In the genomic region with DNA sequence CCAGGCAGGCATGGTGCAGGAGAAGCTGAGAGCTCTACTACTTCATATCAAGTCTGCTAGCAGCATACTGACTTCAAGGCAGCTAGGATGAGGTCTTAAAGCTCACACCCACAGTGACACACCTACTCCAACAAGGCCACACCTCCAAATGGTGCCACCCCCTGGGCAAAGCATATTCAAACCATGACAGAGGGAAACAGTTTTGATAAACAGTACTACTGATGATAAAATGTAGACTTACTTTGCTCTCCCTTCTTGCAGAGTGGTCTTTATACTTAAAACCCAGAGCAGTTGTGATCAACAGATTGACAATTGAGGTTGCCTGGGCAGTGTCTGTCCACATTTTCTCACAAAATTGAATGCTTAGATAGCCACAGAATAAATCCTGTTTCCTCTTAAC, we compare ENCODE assay signal across 8 mouse cellular contexts. TPM values are rescaled to one million over a fixed set of nuclear protein-coding genes. Genes with fewer than 3 reads are reported as not detected.
DNase-seq lines count a peak whose midpoint lies in the region; ATAC-seq lines count a peak whose summit lies in the region.

No protein-coding gene starts in this region.

- H3K27ac ChIP-seq in kidney, embryonic 14.5 days (ENCODE audit: low read depth, low read length): peak overlapping the region; percentile 74
- peak overlapping the region; percentile 52; the same call in 1 of the 2 replicates for H3K27ac ChIP-seq in forebrain, embryonic 14.5 days (ENCODE audit: low read depth, low read length)
- peak overlapping the region; percentile 88 for H3K27ac ChIP-seq in midbrain, embryonic 10.5 days (replicated peaks)

- H3K4me2 ChIP-seq in kidney, embryonic 14.5 days (replicated peaks; ENCODE audit: low read depth, low read length): peak overlapping the region; percentile 43
- peak overlapping the region; percentile 73 for H3K4me2 ChIP-seq in forebrain, embryonic 14.5 days (ENCODE audit: low read length)

- intact Hi-C loops in left cerebral cortex, postnatal 10 days (cut with DNase I): loop anchor here (10.0 kb wide), 1 partner anchor 168 kb away; the partner anchor contains the start of gene Sepsecs

- no peak for DNase-seq in kidney, adult 18-20 months
- peak; percentile 28 for DNase-seq in adrenal gland, postnatal 10 days
- peak; percentile 1 for DNase-seq in forebrain, embryonic 14.5 days (ENCODE audit: low spot score)
- peak; percentile 14 to 32 for DNase-seq in kidney, postnatal 36 days
- DNase-seq in midbrain, embryonic 10.5 days (ENCODE audit: low spot score): no peak
- DNase-seq in left cerebral cortex, postnatal 10 days (ENCODE audit: extremely low spot score in 1 of 2, low spot score in 2 of 2): no peak
- no peak for DNase-seq in gastrocnemius, postnatal 4 days (ENCODE audit: low spot score in 2 of 2)

- no peak for ATAC-seq in kidney, embryonic 14.5 days (ENCODE audit: low FRiP score, low TSS enrichment)
- ATAC-seq in forebrain, embryonic 14.5 days: no peak

- peak overlapping the region; percentile 89 for H3K4me3 ChIP-seq in kidney, embryonic 14.5 days (ENCODE audit: low read length)
- H3K4me3 ChIP-seq in forebrain, embryonic 14.5 days (ENCODE audit: low read depth, low read length): peak overlapping the region; percentile 60
- H3K4me3 ChIP-seq in midbrain, embryonic 10.5 days: peak overlapping the region; percentile 76; the same call in 1 of the 2 replicates

- H3K9me3 ChIP-seq in kidney, embryonic 14.5 days (ENCODE audit: control insufficient read depth, low read length): no peaks in the 10 kb centered on the region
- no peaks in the 10 kb centered on the region for H3K9me3 ChIP-seq in forebrain, embryonic 14.5 days (replicated peaks; ENCODE audit: control insufficient read depth, low read length)
- no peaks in the 10 kb centered on the region for H3K9me3 ChIP-seq in midbrain, embryonic 10.5 days (replicated peaks)

- peaks cover 9% of the 10 kb centered on the region; the same call in 1 of the 2 replicates for H3K4me1 ChIP-seq in kidney, embryonic 14.5 days (ENCODE audit: control insufficient read depth, insufficient read depth, low read length)
- H3K4me1 ChIP-seq in forebrain, embryonic 14.5 days (ENCODE audit: control insufficient read depth, insufficient read depth, low read length): peaks cover 9% of the 10 kb centered on the region
- peaks cover 25% of the 10 kb centered on the region for H3K4me1 ChIP-seq in midbrain, embryonic 10.5 days

- H3K9ac ChIP-seq in kidney, embryonic 14.5 days (ENCODE audit: low read depth, low read length): peak overlapping the region; percentile 34
- peak overlapping the region; percentile 63; the same call in 1 of the 2 replicates for H3K9ac ChIP-seq in forebrain, embryonic 14.5 days (ENCODE audit: low read length)

- peaks cover 7% of the 10 kb centered on the region; the same call in 1 of the 2 replicates for H3K36me3 ChIP-seq in kidney, embryonic 14.5 days (ENCODE audit: control insufficient read depth, insufficient read depth, low read length)
- peaks cover 15% of the 10 kb centered on the region; the same call in 1 of the 2 replicates for H3K36me3 ChIP-seq in forebrain, embryonic 14.5 days (ENCODE audit: control insufficient read depth, insufficient read depth, low read length)
- H3K36me3 ChIP-seq in midbrain, embryonic 10.5 days: peaks cover 20% of the 10 kb centered on the region

- no peaks in the 10 kb centered on the region for H3K27me3 ChIP-seq in kidney, embryonic 14.5 days (ENCODE audit: control insufficient read depth, insufficient read depth, low read length)
- H3K27me3 ChIP-seq in forebrain, embryonic 14.5 days (replicated peaks; ENCODE audit: control insufficient read depth, insufficient read depth, low read length): no peaks in the 10 kb centered on the region
- H3K27me3 ChIP-seq in midbrain, embryonic 10.5 days (ENCODE audit: low read depth, poor library complexity, severe bottlenecking): no peaks in the 10 kb centered on the region

RNA-seq across cellular contexts. Expression of gene Anapc4, which starts 0.8 kb away (rescaled TPM):
- polyA plus RNA-seq in kidney, embryonic 14.5 days (2014; fragmentation: Nextera tagmentation; extraction: Ambion mirVana): 76.0 and 120 TPM in 2 replicates
- 10 to 100 TPM; 61.6 to 73.9 TPM for total RNA-seq in adrenal gland, postnatal 10 days (2021)
- polyA plus RNA-seq in forebrain, embryonic 14.5 days (2014; fragmentation: Nextera tagmentation; extraction: Ambion mirVana): 123 and 124 TPM in 2 replicates
- polyA plus RNA-seq in midbrain, embryonic 10.5 days (2016; fragmentation: Nextera tagmentation; extraction: Ambion mirVana): 106 and 120 TPM in 2 replicates
- 10 to 100 TPM; 80.5 to 83.1 TPM for total RNA-seq in left cerebral cortex, postnatal 10 days (2021)
- total RNA-seq in gastrocnemius, postnatal 4 days (2021): 10 to 100 TPM; 61.2 to 70.6 TPM

RNA-seq across cellular contexts. Expression of gene Zcchc4, which starts 57.8 kb away (rescaled TPM):
- polyA plus RNA-seq in kidney, embryonic 14.5 days (2014; fragmentation: Nextera tagmentation; extraction: Ambion mirVana): 13.5 and 18.5 TPM in 2 replicates
- total RNA-seq in adrenal gland, postnatal 10 days (2021): 10 to 100 TPM in 1 of 2 experiments, 1 to 10 TPM in 1; 8.8 to 13.4 TPM
- 9.8 and 11.9 TPM in 2 replicates for polyA plus RNA-seq in forebrain, embryonic 14.5 days (2014; fragmentation: Nextera tagmentation; extraction: Ambion mirVana)
- polyA plus RNA-seq in midbrain, embryonic 10.5 days (2016; fragmentation: Nextera tagmentation; extraction: Ambion mirVana): 16.7 and 18.1 TPM in 2 replicates
- total RNA-seq in left cerebral cortex, postnatal 10 days (2021): 10 to 100 TPM in 1 of 2 experiments, 1 to 10 TPM in 1; 8.4 to 10.2 TPM
- total RNA-seq in gastrocnemius, postnatal 4 days (2021): 1 to 10 TPM; 7.9 to 9.5 TPM

Comparison
In these comparisons a context has a peak if more than half of its experiments do, and no peak if none do; other contexts are left out.
1. DNase-seq: peak in adrenal gland, postnatal 10 days (single experiment), forebrain, embryonic 14.5 days (single experiment) and kidney, postnatal 36 days (2 of 2); none in kidney, adult 18-20 months (single experiment), midbrain, embryonic 10.5 days (single experiment), left cerebral cortex, postnatal 10 days (0 of 2) and gastrocnemius, postnatal 4 days (0 of 2).
2. Peak in every context shown above with its lines, with median percentiles within 50 percentile points of each other: H3K27ac ChIP-seq and H3K4me3 ChIP-seq.